In genomic region chr1:121601084-121601483, GRCm38 (mm10) we compare ENCODE assay signal across 10 mouse cellular contexts. TPM values are rescaled to one million over a fixed set of nuclear protein-coding genes. Genes with fewer than 3 reads are reported as not detected.
DNase-seq lines count a peak whose midpoint lies in the region; ATAC-seq lines count a peak whose summit lies in the region.
"Had no signal": no experiment of that assay in that cellular context is flagged by ENCODE, and none has a peak within 500 bp of the region (broad histone marks: within the 10 kb centered on the region; RNA-seq: fewer than 3 reads in every experiment).

No protein-coding gene starts in this region.

- no peak overlapping the region for H3K4me3 ChIP-seq in forebrain, embryonic 10.5 days
- H3K4me3 ChIP-seq in forebrain, embryonic 15.5 days, result no peak overlapping the region
- no peak overlapping the region for H3K4me3 ChIP-seq in midbrain, embryonic 10.5 days
- H3K4me3 ChIP-seq in midbrain, embryonic 16.5 days (ENCODE audit: low read depth, low read length), result no peak overlapping the region
- H3K4me3 ChIP-seq: heart, embryonic 15.5 days; midbrain, embryonic 12.5 days had no signal

- H3K27me3 ChIP-seq in forebrain, embryonic 10.5 days (ENCODE audit: poor library complexity, severe bottlenecking), result no peaks in the 10 kb centered on the region
- no peaks in the 10 kb centered on the region for H3K27me3 ChIP-seq in forebrain, embryonic 15.5 days
- no peaks in the 10 kb centered on the region for H3K27me3 ChIP-seq in midbrain, embryonic 10.5 days (ENCODE audit: low read depth, poor library complexity, severe bottlenecking)
- H3K27me3 ChIP-seq in midbrain, embryonic 16.5 days (ENCODE audit: control insufficient read depth, insufficient read depth, low read depth, low read length), result no peaks in the 10 kb centered on the region
- H3K27me3 ChIP-seq: heart, embryonic 15.5 days; midbrain, embryonic 12.5 days had no signal

- WGBS in forebrain, embryonic 10.5 days, result 22% methylated on average over 1 of the region's 1 CpGs
- WGBS in forebrain, embryonic 15.5 days, result 35% methylated on average over 1 of the region's 1 CpGs
- WGBS in midbrain, embryonic 10.5 days, result 37% methylated on average over 1 of the region's 1 CpGs
- 33% methylated on average over 1 of the region's 1 CpGs for WGBS in midbrain, embryonic 16.5 days

- no peak for ATAC-seq in forebrain, embryonic 15.5 days (replicated peaks)
- ATAC-seq in midbrain, embryonic 16.5 days, result no peak
- ATAC-seq in erythroblast, adult 5-6 weeks (replicated peaks; ENCODE audit: low FRiP score, poor library complexity, severe bottlenecking), result no peak

- H3K27ac ChIP-seq in forebrain, embryonic 10.5 days, result no peak overlapping the region
- no peak overlapping the region for H3K27ac ChIP-seq in forebrain, embryonic 15.5 days (replicated peaks)
- H3K27ac ChIP-seq in midbrain, embryonic 10.5 days (replicated peaks), result no peak overlapping the region
- no peak overlapping the region for H3K27ac ChIP-seq in midbrain, embryonic 16.5 days (ENCODE audit: low read length)
- H3K27ac ChIP-seq: heart, embryonic 15.5 days; midbrain, embryonic 12.5 days had no signal

- no peak overlapping the region for H3K9ac ChIP-seq in forebrain, embryonic 15.5 days (replicated peaks)
- no peak overlapping the region for H3K9ac ChIP-seq in midbrain, embryonic 16.5 days (ENCODE audit: low read depth, low read length)
- H3K9ac ChIP-seq: heart, embryonic 15.5 days; midbrain, embryonic 12.5 days had no signal

- no peak overlapping the region for H3K4me2 ChIP-seq in forebrain, embryonic 15.5 days (replicated peaks)
- H3K4me2 ChIP-seq in midbrain, embryonic 16.5 days (ENCODE audit: low read length), result no peak overlapping the region
- H3K4me2 ChIP-seq: heart, embryonic 15.5 days; midbrain, embryonic 12.5 days had no signal

- H3K36me3 ChIP-seq in forebrain, embryonic 10.5 days (replicated peaks), result no peaks in the 10 kb centered on the region
- no peaks in the 10 kb centered on the region for H3K36me3 ChIP-seq in forebrain, embryonic 15.5 days
- H3K36me3 ChIP-seq in midbrain, embryonic 10.5 days, result no peaks in the 10 kb centered on the region
- H3K36me3 ChIP-seq in midbrain, embryonic 16.5 days (ENCODE audit: control insufficient read depth, insufficient read depth, low read length), result no peaks in the 10 kb centered on the region
- H3K36me3 ChIP-seq: heart, embryonic 15.5 days; midbrain, embryonic 12.5 days had no signal

- peak; percentile 20 for DNase-seq in forebrain, embryonic 10.5 days (ENCODE audit: extremely low spot score, low spot score)
- peak; percentile 37 for DNase-seq in midbrain, embryonic 10.5 days (ENCODE audit: low spot score)
- DNase-seq in c-Kit-positive CD71-positive TER-119-negative erythroid progenitor cells, embryonic 14.5 days (ENCODE audit: low read depth), result peak; percentile 15
- DNase-seq in naive thymus-derived CD4-positive, alpha-beta T cell, adult 2 months (ENCODE audit: low read depth), result peak; percentile 47
- DNase-seq in spleen, postnatal 10 days (ENCODE audit: low spot score in 2 of 2), result no peak

- H3K9me3 ChIP-seq in forebrain, embryonic 10.5 days, result no peaks in the 10 kb centered on the region
- H3K9me3 ChIP-seq in forebrain, embryonic 15.5 days, result no peaks in the 10 kb centered on the region
- H3K9me3 ChIP-seq in midbrain, embryonic 10.5 days (replicated peaks), result no peaks in the 10 kb centered on the region
- no peaks in the 10 kb centered on the region for H3K9me3 ChIP-seq in midbrain, embryonic 16.5 days (replicated peaks; ENCODE audit: control insufficient read depth, low read length, poor library complexity, severe bottlenecking)
- H3K9me3 ChIP-seq: heart, embryonic 15.5 days; midbrain, embryonic 12.5 days had no signal

- no peaks in the 10 kb centered on the region for H3K4me1 ChIP-seq in forebrain, embryonic 10.5 days
- no peaks in the 10 kb centered on the region for H3K4me1 ChIP-seq in forebrain, embryonic 15.5 days
- H3K4me1 ChIP-seq in midbrain, embryonic 10.5 days, result no peaks in the 10 kb centered on the region
- peaks cover 2% of the 10 kb centered on the region; the same call in 1 of the 2 replicates for H3K4me1 ChIP-seq in midbrain, embryonic 16.5 days (ENCODE audit: control insufficient read depth, insufficient read depth, low read length)
- H3K4me1 ChIP-seq: heart, embryonic 15.5 days; midbrain, embryonic 12.5 days had no signal

RNA-seq across cellular contexts. Expression of gene Ddx18, which starts 33.3 kb away (rescaled TPM):
- polyA plus RNA-seq in forebrain, embryonic 10.5 days (2016; fragmentation: Nextera tagmentation; extraction: Ambion mirVana), result 78.1 and 85.6 TPM in 2 replicates
- polyA plus RNA-seq in forebrain, embryonic 15.5 days (2015; fragmentation: Nextera tagmentation; extraction: Ambion mirVana), result 51.0 and 53.7 TPM in 2 replicates
- polyA plus RNA-seq in midbrain, embryonic 10.5 days (2016; fragmentation: Nextera tagmentation; extraction: Ambion mirVana), result 63.4 and 70.3 TPM in 2 replicates
- 29.9 and 36.7 TPM in 2 replicates for polyA plus RNA-seq in midbrain, embryonic 16.5 days (2015; fragmentation: Nextera tagmentation; extraction: Ambion mirVana)
- total RNA-seq in erythroblast, adult 5-6 weeks (2015; ENCODE audit: low replicate concordance), result 20.9 and 27.2 TPM in 2 replicates
- total RNA-seq in erythroblast, adult 5-6 weeks (2017; ENCODE audit: low replicate concordance), result 3.2 and 9.7 TPM in 2 replicates

Comparison
In these comparisons a context has a peak if more than half of its experiments do, and no peak if none do; other contexts are left out.
1. DNase-seq: peak in forebrain, embryonic 10.5 days (single experiment), midbrain, embryonic 10.5 days (single experiment), c-Kit-positive CD71-positive TER-119-negative erythroid progenitor cells, embryonic 14.5 days (single experiment) and naive thymus-derived CD4-positive, alpha-beta T cell, adult 2 months (single experiment); none in spleen, postnatal 10 days (0 of 2).